Mouse (Mus musculus) heart, embryonic 16.5 days (tissue): ENCODE results near the gene Gnaq. TPM values are rescaled to one million over a fixed set of nuclear protein-coding genes. Genes with fewer than 3 reads are reported as not detected.

Experiments used
- ATAC-seq: fragments of 200-750 bp; cut with Nextera tagmentation; replicated peaks from 2 replicates; pipeline ENCODE4 v1.8.0; 2017; ENCODE audit warnings: moderate number of reproducible peaks; ENCODE audit not compliant: insufficient read depth, low FRiP score; ENCODE audit errors: extremely low read depth
- H3K27ac ChIP-seq: fragments of 300-500 bp; sonication (generic); 2 replicates; pipeline ENCODE4 v1.5.1; 2014; ENCODE audit warnings: mild to moderate bottlenecking, low read length, control low read depth, moderate library complexity
- H3K27me3 ChIP-seq: fragments of 300-500 bp; sonication (generic); 2 replicates; pipeline ENCODE4 v1.6.1; 2014; ENCODE audit warnings: low read length, mixed read lengths; ENCODE audit not compliant: control insufficient read depth, insufficient read depth
- H3K36me3 ChIP-seq: fragments of 300-500 bp; sonication (generic); 2 replicates; pipeline ENCODE4 v1.6.1; 2014; ENCODE audit not compliant: control insufficient read depth, insufficient read depth
- H3K4me1 ChIP-seq: fragments of 300-500 bp; sonication (generic); 2 replicates; pipeline ENCODE4 v1.6.1; 2014; ENCODE audit warnings: low read length, mixed read lengths; ENCODE audit not compliant: control insufficient read depth, insufficient read depth
- H3K4me2 ChIP-seq: fragments of 300-500 bp; sonication (generic); 2 replicates; pipeline ENCODE4 v1.6.1; 2014; ENCODE audit warnings: low read depth, mild to moderate bottlenecking, control low read depth, low read length
- H3K4me3 ChIP-seq: fragments of 300-500 bp; sonication (generic); 2 replicates; pipeline ENCODE4 v1.5.1; 2014; ENCODE audit warnings: mild to moderate bottlenecking, control low read depth, low read length
- H3K9ac ChIP-seq: fragments of 300-500 bp; sonication (generic); 2 replicates; pipeline ENCODE4 v1.6.1; 2014; ENCODE audit warnings: low read length, control low read depth
- H3K9me3 ChIP-seq: fragments of 300-500 bp; sonication (generic); replicated peaks from 2 replicates; pipeline ENCODE4 v1.6.1; 2016; ENCODE audit warnings: low read length; ENCODE audit not compliant: control insufficient read depth
- WGBS: fragments of 180-500 bp; shearing (Covaris S2); extraction: QIAGEN DNeasy Blood & Tissue Kit; methylation state at CpG from one replicate; pipeline ENCODE4 v1.1.7; 2014; 5-methylcytosine and 5-hydroxymethylcytosine counted together
- polyA plus RNA-seq: library from polyadenylated mRNA; unstranded; fragments of >200 nt; fragmentation: Nextera tagmentation; extraction: Ambion mirVana; gene quantifications from 2 replicates; pipeline ENCODE4 v1.2.1, GENCODE M21; 2015

Gene Gnaq
- polyA plus RNA-seq, 1 experiment from 2014 or later, result 20.5 TPM

DNA sequence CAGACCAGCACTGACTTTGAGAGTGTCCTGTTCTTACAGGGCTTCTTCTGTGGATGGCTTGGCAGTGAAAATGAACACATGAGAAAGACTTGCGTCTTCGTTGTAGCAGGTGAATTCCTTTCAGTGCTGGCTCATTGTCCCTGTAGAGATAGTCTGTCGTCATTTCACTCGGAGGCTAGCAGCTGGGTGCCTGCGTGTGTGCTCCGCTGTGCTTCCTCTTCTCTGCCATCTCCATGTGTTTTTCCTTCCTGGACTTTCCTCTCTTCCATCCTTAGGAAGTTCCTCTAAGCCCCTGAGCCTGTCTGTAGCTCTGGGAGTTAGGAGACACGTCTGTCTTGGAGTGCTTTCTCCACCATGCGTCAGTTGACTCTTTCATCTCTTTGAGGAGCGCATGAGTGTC is 41.1 kb downstream of the Gnaq start:
- Histone ChIP-seq H3K4me2 (peak overlapping the region; percentile 40; the same call in 1 of the 2 replicates), H3K27ac (peak overlapping the region; percentile 37; the same call in 1 of the 2 replicates), H3K9me3 (no peaks in the 10 kb centered on the region), H3K9ac (peak overlapping the region; percentile 38), H3K4me3 (peak overlapping the region; percentile 3; the same call in 1 of the 2 replicates), H3K4me1 (peaks cover 43% of the 10 kb centered on the region), H3K27me3 (no peaks in the 10 kb centered on the region), H3K36me3 (no peaks in the 10 kb centered on the region)
- ATAC-seq, result no peak
- WGBS, result 35% methylated on average over 9 of the region's 9 CpGs

DNA sequence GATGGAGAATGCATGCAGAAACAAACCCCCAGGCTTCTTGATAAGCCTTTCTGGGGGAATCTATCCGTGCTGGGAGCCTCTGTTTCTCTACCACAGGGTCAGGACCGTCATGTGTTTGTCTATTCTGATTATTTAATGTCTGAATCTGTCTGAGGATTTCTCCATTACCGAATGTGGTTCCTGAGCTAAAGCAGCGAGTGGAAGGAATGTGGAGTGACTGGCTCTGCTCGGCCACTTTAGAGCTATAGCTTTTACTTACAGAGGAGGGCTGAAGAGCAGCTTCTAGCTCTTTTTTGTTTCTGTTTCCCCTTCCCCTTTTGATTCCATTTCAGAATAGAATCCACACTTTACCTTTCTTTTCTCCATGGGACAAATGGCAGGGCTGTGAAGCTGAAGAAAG is 43.8 kb downstream of the Gnaq start:
- Histone ChIP-seq H3K9me3 (no peaks in the 10 kb centered on the region), H3K4me2 (peak overlapping the region; percentile 47; the same call in 1 of the 2 replicates), H3K36me3 (no peaks in the 10 kb centered on the region), H3K9ac (peak overlapping the region; percentile 38), H3K27ac (peak overlapping the region; percentile 69), H3K4me1 (peaks cover 46% of the 10 kb centered on the region), H3K4me3 (no peak overlapping the region), H3K27me3 (no peaks in the 10 kb centered on the region)
- ATAC-seq, result no peak
- WGBS, result 13% methylated on average over 5 of the region's 5 CpGs

DNA sequence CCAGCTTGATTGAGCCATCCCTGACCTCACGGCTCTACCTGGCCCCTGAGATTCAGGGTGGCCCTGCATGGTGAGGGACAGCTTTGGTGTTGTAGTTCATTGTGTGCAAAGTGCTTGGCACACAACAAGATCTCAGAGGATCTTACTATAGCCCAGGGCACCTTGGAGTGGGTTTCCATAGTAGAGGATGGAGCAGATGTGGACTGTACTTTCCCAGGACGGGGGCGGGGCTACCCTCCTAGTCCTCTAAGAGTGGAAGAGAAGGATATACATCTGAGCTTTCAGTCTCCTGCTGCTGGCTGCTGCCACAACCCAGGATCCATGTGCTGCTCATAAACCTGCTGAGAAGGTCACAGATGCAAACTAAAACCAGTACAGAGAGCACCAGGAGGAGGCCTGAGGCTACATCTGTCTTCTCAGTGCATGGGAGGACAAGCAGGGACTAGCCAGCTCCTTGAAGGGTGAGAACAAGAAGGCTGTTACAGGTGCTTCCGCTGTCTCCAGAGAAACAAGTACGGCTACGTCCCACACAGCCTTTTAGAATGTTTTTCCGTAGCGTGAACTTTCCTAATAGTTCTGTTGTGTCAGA is 44.6 kb downstream of the Gnaq start:
- Histone ChIP-seq H3K36me3 (no peaks in the 10 kb centered on the region), H3K4me2 (no peak overlapping the region), H3K27me3 (no peaks in the 10 kb centered on the region), H3K4me3 (no peak overlapping the region), H3K9me3 (no peaks in the 10 kb centered on the region), H3K27ac (peak overlapping the region; percentile 36; the same call in 1 of the 2 replicates), H3K9ac (no peak overlapping the region), H3K4me1 (peaks cover 54% of the 10 kb centered on the region)
- ATAC-seq, result no peak; the same call in 1 of the 2 replicates
- WGBS, result 86% methylated on average over 8 of the region's 8 CpGs

DNA sequence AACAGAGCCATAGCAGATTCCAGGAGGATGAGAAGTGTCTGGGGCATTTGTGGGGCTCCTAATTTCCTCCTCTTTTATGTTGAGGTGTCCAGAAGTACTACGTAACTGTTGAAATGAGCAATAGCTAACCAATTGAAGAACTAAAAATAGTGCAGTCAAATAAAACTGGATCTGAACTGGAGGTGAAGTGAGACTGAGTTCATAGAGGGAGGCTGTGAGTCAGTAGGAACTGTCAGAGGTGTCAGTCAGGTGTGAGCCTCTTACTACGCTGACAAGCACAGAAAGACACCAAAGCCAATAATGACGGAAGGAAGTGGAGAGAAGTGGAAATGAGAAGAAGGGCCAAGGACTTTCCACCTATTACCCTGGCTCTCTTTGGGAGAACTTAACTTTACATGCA is 48.6 kb downstream of the Gnaq start:
- WGBS, result 42% methylated on average over 3 of the region's 3 CpGs
- Histone ChIP-seq H3K4me2 (no peak overlapping the region), H3K4me1 (peaks cover 38% of the 10 kb centered on the region), H3K27ac (peak overlapping the region; percentile 74), H3K9me3 (no peaks in the 10 kb centered on the region), H3K4me3 (no peak overlapping the region), H3K9ac (no peak overlapping the region), H3K27me3 (no peaks in the 10 kb centered on the region), H3K36me3 (no peaks in the 10 kb centered on the region)
- no peak for ATAC-seq

DNA sequence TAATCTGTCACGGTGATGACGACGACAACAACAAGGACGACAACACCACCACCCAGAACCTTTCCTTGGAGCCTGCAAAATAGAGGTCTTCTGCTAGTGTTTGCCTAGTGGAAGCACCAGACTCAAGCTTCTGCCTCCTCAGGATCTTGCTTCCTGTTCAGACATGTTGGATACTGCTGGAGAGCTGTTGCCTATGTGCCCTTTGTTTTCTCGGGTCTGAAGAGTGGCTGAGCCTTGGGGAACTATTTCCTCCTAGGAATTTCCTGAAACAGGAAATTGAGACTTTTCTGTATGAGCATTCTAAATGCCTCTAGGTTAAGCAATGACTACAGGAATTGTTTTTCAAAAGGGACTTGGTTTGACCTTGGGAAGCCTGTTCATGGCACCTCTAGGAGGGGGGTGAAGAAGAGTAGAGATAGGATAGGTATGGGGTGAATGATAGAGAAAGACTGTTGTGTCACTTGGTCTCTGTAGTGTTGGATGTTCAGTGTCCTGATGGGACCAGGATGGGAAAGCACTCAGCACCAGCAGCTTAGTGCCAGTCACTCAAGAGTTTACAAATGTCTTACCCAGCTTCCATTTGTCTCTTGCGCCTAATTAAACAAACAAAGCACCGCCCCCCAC is 49.3 kb downstream of the Gnaq start:
- H3K4me3 ChIP-seq, result no peak overlapping the region
- H3K27ac ChIP-seq, result peak overlapping the region; percentile 74
- no peak overlapping the region for H3K4me2 ChIP-seq
- H3K27me3 ChIP-seq, result no peaks in the 10 kb centered on the region
- no peak overlapping the region for H3K9ac ChIP-seq
- WGBS, result 70% methylated on average over 7 of the region's 7 CpGs
- no peak for ATAC-seq
- no peaks in the 10 kb centered on the region for H3K36me3 ChIP-seq
- H3K4me1 ChIP-seq, result peaks cover 31% of the 10 kb centered on the region
- no peaks in the 10 kb centered on the region for H3K9me3 ChIP-seq

DNA sequence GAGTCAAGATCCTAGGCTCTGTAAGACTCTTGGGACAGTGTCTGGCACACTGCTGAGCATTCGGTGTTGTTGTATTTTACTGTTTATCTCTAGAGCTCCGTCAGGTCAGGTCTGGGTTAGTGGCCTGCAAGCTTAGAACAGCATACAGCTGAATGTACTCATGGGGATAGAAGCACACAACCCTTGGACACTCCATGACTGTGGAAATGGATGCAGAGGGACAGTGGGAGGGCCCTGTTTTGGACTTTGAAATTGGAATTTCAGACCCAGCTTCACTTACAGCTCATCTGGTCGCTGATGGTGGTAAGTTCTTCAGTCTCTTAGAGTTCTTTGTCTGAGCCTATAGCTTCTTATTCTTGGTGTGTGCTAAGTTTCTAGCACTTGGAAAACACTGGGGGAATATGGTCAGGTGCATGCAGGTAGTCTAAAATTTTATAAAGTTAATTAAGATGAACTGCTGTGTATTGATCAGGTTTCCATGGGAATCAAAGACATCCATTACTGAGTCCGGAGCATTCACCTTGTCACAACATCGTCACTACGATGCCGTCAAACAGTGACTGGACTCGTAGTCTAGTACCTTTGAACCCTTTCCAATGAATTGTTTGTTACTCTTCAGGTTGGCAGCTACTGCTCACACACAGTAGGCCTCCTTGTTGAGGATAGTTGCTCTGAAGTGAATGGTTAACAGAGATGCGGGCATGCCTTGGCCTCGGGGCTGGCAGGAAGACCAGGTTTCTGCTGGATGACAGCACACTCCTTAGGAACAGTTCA is 51.1 kb downstream of the Gnaq start:
- Histone ChIP-seq H3K9ac (no peak overlapping the region), H3K4me3 (no peak overlapping the region), H3K27me3 (no peaks in the 10 kb centered on the region), H3K9me3 (no peaks in the 10 kb centered on the region), H3K4me2 (no peak overlapping the region), H3K4me1 (peaks cover 27% of the 10 kb centered on the region), H3K27ac (no peak overlapping the region), H3K36me3 (no peaks in the 10 kb centered on the region)
- 77% methylated on average over 10 of the region's 10 CpGs for WGBS
- ATAC-seq, result no peak

DNA sequence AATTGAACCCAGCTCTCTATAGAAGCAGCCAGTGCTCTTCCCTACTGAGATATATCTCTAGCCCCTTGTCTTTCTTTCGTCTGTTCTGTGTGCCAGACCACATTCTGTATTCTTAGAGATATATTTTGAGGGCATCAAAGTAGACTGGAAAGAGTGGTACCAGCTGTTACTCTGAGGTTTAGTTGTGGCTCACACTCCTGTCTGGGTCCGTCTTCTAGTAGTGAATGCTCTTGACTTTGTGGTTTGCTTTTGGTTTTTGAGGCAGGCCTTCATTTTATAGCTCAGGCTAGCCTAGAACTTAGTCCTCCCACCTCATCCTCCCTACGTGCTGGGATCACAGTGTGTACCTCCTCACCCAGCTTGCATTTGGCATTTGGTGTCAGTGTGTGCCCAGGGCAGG is 54.4 kb downstream of the Gnaq start:
- Histone ChIP-seq H3K27me3 (no peaks in the 10 kb centered on the region), H3K4me3 (no peak overlapping the region), H3K4me2 (no peak overlapping the region), H3K27ac (no peak overlapping the region), H3K9me3 (no peaks in the 10 kb centered on the region), H3K4me1 (peaks cover 11% of the 10 kb centered on the region), H3K36me3 (no peaks in the 10 kb centered on the region), H3K9ac (no peak overlapping the region)
- ATAC-seq, result no peak
- WGBS, result 77% methylated on average over 3 of the region's 3 CpGs

DNA sequence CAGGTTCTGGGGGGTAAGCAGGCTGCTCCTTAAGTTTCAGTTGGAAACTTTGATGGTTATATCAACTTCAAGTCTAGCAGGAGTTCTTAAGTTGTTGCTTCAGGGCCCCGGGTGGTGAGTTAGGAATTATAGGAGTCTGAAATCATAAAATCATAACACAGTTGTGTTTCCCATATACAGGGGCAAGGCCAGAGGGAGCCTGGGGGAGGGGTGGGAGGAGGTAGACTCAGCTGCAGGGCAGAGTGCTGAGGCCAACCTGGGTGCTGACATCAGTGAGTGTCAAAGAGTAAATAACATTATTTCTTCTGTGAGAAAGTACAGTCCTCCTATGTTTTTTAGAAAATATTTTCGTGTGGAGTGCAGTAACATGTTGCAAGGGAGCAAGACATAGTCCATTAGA is 55.3 kb downstream of the Gnaq start:
- Histone ChIP-seq H3K4me3 (no peak overlapping the region), H3K4me2 (no peak overlapping the region), H3K27ac (no peak overlapping the region), H3K4me1 (peaks cover 8% of the 10 kb centered on the region), H3K9ac (no peak overlapping the region), H3K36me3 (no peaks in the 10 kb centered on the region), H3K9me3 (no peaks in the 10 kb centered on the region), H3K27me3 (no peaks in the 10 kb centered on the region)
- WGBS, result 50% methylated on average over 2 of the region's 2 CpGs
- ATAC-seq, result no peak
